Mouse (Mus musculus): ENCODE data around the gene Hps4.

- TF ChIP-seq POLR2A (IDR thresholded peaks at IDR 0.05; ENCODE audit: extremely low read depth, insufficient read depth, low read length) (no peak), CTCF (IDR thresholded peaks at IDR 0.05; ENCODE audit: low read depth, low read length) (peak; percentile 77)
Observed at GRCm38 (mm10) chr5:112427283-112427682, 84.4 kb downstream of the Hps4 start.
